Mouse (Mus musculus) adrenal gland, postnatal 10 days (tissue): ENCODE data around the gene Rusc2. TPM values are rescaled to one million over a fixed set of nuclear protein-coding genes. Genes with fewer than 3 reads are reported as not detected.

Experiments
- DNase-seq: peaks from one replicate; pipeline ENCODE4 v3.0.0; 2021; ENCODE audit warnings: mixed read lengths
- long read RNA-seq, 2 experiments: library from polyadenylated mRNA; stranded (forward); transcript quantifications; one replicate each; pipeline ENCODE4 v2.0.0; 2021
- total RNA-seq, 2 experiments: library from RNA; stranded (reverse); gene quantifications; 2 replicates each; pipeline ENCODE4 v1.2.3; 2021

Rusc2 gene
- total RNA-seq = 10 to 100 TPM; 29.9 to 32.1 TPM
- long read RNA-seq, experiment 1, full-length matches to known transcripts = 1 of 33 reads
- long read RNA-seq, experiment 1, partial matches to known transcripts = 25 of 33 reads
- long read RNA-seq, experiment 1, other reads (novel, unspliced or antisense) = 7 of 33 reads
- long read RNA-seq, experiment 2, full-length matches to known transcripts = 5 of 23 reads
- long read RNA-seq, experiment 2, partial matches to known transcripts = 16 of 23 reads
- long read RNA-seq, experiment 2, other reads (novel, unspliced or antisense) = 2 of 23 reads

DNA sequence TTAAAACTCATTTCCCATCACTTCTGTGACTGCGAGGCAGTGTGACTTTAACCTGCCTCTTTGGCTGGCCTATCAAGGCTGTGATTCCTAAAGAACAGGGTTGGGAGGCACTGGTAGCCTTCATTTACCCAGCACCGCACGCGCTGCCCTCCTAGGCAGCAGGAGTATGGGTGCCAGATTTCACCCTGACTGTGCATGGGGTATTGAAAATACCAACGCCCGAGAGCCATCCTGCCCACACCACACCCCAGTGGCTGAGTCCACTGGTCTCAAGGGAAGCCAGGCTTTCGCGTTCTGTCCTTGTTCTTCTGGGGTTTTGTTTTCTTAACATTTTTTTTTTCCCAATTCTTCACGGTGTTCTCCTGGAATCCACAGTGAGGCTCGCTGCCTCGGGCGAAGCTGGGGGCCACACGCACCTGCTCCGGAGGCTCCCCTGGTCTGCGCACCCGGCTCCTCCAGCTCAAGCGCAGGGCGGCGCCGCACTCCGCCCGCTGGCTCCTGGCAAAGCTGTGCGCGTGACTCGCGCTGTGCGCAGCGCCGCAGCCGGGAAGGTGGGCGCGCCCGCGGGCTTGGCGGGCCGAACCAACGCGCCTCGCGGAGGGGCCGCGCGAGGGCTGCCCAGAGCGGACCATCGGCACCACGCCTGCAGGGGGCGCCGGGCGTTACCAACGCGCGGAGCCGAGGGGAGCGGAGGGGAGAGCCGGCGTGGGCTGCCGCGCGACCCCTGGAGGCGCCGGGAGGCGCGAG lies at the start of gene Rusc2:
TSS of gene Rusc2 (plus strand) at position 572 of the 747 bp plus-strand sequence.
- DNase-seq = peak; percentile 93

DNA sequence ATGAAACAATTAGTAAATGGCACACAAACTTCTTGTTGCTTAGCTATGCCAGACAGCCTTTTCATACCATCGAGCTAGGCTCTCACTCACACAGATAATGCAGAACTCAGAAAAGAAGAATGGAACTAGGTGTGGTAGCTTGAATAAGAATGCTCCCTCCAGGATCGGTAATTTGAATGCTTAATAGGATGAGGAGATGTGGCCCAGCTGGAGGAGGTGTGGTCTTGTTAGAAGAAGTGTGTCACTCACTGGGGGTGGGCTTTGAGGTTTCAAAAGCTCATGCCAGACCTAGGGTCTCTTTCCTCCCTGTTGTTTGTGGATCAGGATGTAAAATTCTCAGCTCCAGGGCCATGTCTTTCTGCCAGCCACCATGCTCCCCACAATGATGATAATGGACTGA lies 47.0 kb upstream of the Rusc2 start:
- DNase-seq = no peak

DNA sequence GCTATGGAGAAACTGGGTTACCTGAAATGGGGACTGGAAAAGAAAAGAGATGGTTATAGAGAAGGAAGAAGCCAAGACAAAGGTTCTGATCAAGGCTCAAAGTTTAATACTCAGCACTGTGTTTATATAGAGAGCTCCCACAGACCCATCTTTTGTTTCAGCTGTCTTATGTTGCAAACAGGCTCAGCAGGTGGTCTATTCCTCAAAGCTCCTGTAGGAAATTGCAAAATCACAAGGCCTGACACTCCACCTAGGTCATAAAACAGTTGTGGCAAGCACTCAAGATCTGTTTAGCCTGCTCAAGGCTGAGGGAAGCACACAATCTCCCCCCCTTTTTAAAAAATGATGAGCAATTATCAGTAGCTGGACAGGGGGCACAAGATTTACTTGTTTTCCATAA lies 45.6 kb upstream of the Rusc2 start:
- DNase-seq = no peak

DNA sequence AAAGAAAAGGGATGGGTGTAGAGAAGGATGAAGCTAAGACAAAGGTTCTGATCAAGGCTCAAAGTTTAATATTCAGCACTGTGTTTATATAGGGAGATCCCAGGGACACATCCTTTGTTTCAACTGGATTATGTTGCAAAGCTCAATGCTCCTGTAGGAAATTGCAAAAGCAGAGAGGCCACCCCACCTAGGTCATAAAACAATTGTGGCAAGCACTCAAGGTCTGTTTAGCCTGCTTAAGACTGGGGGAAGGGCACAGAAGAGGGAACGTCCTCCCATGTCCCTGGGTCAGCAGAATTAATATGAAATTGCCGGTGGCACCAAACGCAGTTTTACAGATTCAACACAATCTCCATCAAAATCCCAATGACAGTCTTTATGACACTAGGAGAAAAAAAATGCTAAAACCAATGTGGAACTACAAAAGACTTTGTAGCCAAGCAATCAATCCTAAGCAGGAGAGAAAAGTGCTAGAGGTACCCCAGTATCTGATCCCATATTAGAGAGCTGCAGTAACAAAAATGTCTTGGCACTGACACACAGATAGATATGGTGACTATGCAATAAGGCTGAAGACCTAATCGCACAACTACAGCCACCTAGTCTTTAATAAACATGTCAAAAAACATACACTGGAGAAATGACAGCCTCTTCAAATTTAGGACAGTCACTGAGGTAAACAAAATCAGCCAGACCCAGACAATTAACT lies 41.5 kb upstream of the Rusc2 start:
- peak; percentile 6 for DNase-seq

DNA sequence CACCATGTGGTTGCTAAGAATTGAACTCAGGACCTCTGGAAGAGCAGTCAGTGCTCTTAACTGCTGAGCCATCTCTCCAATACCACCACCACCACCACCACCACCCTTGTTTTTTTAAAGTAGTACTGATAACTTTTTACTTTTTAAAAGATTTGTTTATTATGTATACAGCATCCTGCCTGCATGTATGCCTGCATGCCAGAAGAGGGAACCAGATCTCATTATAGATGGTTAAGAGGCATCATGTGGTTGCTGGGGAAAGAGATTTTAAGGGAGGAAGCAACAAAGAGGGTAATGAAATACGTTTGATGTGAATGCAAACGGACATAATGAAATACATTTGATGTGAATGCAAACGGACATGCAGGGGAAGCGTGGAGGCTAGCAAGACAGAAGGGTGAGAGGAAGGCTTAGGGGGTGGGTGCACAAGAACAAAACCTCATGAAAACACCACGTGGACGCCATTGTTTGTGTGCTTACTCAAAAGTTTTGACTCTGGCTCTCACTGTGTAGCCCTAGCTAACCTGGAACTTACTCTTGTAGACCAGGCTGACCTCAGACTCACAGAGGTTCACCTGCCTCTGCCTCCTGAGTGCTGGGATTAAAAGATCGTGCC lies 40.4 kb upstream of the Rusc2 start:
- DNase-seq = no peak

DNA sequence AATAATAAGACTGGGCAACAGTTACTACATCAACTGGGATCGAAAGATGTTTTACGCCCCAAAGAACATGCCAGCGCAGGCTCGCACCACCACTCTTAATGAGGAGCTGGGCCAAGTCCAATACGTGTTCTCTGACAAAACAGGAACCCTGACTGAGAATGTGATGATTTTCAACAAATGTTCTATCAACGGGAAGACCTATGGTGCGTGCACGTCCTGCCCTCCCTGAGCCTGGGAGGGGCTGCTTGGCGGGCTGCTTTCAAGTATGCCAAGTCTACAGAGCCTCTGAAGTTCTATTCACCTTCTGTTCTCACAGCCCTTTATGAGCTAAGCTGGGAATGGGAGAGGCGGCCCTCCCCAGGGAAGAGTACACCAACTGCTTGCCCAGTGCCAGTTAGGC lies 39.3 kb upstream of the Rusc2 start:
- DNase-seq = no peak

DNA sequence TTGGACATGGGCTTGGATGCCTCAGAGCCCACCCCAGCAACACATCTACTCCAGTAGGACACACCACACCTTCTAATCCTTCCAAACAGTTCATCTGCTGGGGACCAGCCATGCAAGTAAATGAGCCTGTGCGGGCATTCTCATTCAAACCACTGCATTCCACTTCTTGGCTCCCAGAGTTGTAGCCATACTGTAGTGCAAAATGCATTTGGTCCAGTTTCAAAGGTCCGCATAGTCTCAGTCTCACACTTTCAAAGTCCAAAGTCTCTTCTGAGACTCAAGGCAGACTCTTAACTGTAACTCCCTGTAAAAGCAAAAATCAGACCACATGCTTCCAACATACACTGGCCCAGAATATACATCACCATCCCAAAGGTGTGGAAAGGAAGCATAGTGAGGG lies 36.8 kb upstream of the Rusc2 start:
- no peak for DNase-seq

DNA sequence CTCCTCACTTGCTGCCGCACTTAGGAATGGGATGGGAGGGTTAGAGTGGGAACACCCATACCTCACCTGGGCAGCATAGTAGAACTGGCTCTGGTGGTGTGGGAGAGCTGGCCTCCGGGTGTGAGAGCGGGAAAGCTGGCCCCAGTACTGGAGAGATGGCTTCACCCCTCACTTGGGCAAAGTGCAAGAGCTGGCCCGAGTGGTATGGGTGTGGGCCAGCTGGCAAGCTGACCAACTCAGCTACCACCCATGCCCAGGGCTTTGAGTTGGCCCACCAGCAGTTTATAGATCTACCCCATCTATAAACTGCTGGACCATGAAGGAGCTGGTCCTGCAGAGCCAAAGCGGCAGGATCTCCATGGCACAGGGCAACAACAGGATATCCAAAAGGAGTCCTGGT lies 32.6 kb upstream of the Rusc2 start:
- no peak for DNase-seq

DNA sequence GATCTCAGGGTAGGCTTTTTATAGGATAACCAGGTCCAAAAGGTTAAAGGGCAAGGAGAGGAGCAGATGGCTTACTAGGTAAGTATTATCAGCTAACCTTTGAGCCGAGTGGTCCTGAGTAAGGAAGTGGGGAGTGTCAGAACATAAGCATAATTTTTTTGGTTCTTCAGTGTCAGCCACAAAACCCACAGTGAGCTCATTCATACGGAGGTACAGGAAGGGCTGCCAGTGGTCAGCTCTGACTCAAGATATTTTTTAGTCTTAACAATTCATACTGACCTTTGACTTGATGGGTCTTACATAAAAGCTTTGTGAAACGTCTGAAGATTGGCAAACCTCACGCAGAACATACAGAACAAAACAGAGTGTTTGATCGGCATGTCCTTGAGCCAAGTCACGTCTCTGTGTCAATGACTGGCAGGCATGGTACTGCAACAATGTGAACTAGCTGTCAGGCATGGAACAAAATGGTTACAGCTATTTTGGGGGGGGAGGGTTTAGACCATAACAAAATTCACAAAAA lies 31.7 kb upstream of the Rusc2 start:
- no peak for DNase-seq

DNA sequence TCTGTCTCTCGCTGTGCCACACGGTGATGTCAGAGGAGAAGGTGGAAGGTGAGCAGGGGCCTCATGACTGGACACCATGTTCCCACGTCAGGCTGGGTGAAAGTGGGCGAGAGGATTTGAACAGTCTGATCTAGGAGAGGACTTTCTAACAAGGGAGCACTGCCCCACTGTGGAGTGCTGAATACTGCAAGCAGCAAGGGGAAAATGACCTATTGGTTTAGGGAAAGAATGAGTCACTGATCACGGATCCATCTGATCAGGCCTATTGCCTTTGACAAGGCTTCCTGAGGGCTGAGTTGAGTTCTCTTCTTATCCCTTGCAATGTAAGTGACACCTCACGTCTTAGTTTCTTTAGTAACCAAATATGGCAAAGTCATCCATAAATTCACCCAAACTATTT lies 28.1 kb upstream of the Rusc2 start:
- DNase-seq = no peak

DNA sequence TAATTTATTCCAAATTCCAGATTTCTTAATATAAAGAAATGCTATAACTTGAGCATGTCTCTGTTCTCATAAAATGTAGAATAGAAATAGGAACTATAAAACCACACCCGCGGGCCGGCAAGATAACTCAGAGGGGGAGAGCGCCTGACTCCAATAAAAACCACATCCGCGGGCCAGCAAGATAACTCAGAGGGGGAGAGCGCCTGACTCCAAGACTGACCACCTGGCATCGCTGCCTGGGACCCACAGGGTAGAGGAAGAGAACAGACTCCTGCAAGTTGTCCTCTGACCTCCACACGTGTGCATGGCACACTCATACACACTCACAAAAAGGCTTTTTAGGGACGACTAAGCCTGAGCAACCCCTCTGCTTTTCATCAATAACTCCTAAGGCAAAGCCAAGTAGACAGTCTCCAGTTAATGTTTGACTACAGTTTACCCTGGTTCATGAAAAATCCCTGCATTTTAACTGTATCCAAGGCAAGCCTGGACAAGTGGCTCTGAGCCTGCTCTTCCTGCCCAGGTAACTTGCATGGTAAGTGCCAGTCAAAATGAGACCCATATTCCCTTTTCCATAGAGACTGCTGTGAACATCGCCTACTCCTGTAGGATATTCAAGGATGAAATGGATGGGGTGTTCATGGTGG lies 16.7 kb upstream of the Rusc2 start:
- DNase-seq = no peak

DNA sequence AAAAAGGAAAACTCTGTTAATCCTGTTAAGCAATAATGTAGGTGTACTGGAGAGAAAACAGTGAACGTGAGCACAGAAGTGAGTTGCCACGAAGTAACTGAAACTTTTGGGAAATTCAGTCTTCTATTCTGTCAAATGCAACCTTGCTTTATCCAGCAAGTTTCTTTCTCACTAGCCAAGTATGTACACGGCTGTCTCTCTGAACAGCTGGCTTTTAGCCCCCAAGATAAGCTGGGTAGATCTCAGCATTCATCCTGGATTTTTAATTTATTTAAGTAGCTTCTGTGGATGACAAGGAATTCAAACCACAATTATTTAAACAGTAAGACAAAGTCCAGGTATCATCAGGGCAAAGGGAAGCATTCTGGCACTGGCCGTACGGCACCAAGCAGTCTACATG lies 14.5 kb upstream of the Rusc2 start:
- DNase-seq = no peak

DNA sequence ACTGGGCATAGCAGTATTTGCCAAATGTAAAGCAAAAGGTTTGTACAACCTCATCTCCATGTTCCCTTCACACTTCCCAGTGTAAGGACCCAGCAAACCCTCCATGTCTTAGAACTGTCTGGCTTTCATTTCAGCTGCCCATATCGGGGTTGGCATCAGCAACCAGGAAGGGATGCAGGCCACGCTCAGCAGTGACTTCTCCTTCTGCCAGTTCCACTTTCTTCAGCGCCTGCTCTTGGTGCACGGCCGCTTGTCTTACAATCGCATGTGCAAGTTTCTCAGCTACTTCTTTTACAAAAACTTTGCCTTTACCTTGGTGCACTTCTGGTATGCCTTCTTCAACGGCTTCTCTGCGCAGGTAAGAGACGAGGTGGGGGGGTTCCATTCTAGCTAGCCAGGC lies 14.0 kb upstream of the Rusc2 start:
- no peak for DNase-seq

DNA sequence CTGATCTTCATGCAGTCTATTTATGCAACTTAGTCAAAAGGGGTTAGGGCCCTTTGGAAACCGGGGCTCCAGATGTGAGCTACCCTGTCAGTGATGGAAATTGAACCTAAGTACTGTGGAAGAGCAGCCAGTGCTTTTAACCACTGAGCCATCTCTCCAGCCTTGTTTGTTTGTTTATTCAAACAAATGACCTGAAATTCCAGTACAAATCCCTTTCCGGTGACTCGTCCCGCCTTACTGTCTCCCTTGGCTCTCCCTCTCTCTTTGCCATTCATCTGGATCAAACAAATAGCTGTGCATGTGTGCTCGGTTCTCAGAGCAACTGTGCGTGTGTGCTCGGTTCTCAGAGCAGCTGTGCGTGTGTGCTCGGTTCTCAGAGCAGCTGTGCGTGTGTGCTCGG lies 10.4 kb upstream of the Rusc2 start:
- no peak for DNase-seq

DNA sequence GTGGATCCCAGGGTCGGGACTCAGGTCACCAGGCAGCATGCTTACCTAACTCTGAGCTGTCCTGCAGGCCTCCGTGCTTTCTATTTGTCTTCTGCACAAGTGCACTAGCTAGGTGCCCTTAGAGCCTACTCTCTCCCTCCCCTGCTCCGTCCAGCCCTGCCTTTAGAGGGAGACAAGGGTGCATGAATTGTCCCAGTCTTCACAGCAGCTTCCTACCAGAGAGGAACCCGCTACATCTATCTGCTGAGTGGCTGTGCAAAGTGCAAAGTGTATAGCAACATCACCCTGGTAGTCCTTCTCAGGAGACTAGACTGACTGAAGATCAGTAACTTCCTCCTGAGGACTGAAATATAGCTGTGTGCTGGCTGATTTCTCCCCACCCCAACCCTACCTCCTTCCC lies 9.6 kb upstream of the Rusc2 start:
- DNase-seq = no peak

DNA sequence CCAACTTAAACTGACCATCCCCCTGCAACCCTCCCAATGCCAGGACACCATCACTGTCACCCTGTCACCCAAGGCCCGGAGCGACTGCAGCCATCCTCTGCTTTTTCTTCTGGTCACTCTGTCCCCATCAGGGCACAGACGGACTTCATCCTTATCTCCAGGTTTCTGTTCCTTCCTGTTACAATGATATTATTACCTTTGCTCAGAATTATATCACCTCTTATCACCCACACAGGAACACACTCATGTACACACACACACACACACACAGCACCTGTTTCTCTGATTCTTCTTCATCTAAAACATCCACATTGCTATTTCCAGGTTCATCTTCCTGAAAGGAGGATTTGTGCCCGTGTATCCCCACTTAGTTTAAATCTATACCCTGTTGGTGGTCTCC lies 7.5 kb upstream of the Rusc2 start:
- no peak for DNase-seq

DNA sequence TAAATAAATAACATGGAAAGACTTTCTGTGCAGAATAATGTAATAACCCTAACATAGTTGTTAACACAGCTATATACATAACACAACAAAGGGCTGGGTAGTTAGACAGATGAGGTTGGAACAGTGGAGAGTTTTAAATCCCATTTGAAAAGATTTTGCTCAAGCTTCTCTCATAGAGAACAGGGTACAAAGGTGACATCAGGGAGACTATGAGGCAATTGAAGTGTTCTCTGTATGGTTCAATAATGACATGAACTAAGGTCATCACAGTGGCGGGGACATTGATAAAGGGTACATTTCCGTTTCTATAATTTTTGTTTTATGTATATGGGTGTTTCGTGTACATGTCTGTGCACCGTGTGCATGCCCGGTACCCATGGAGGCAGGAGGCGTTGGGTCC lies 2.2 kb upstream of the Rusc2 start:
- DNase-seq = no peak

DNA sequence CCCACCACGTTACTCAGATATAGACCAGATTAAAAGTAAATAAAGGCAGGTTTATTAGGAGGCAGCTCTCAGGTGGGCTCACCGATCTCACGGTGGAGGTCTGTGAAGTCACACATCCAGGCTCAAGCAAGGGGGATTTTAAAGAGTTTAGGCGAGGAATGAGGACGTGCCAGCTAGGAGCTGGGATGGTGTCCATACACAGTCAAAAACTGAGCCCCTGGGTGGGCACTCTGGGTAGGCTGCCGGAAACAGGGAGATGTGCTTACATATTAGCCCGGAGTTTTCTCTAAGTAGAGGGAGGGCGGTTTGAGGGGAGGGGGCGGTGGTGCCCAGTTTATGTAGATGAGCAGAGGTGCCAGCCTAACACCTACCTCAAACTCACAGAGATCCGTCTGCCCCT lies 828 bp upstream of the Rusc2 start:
- DNase-seq = no peak

DNA sequence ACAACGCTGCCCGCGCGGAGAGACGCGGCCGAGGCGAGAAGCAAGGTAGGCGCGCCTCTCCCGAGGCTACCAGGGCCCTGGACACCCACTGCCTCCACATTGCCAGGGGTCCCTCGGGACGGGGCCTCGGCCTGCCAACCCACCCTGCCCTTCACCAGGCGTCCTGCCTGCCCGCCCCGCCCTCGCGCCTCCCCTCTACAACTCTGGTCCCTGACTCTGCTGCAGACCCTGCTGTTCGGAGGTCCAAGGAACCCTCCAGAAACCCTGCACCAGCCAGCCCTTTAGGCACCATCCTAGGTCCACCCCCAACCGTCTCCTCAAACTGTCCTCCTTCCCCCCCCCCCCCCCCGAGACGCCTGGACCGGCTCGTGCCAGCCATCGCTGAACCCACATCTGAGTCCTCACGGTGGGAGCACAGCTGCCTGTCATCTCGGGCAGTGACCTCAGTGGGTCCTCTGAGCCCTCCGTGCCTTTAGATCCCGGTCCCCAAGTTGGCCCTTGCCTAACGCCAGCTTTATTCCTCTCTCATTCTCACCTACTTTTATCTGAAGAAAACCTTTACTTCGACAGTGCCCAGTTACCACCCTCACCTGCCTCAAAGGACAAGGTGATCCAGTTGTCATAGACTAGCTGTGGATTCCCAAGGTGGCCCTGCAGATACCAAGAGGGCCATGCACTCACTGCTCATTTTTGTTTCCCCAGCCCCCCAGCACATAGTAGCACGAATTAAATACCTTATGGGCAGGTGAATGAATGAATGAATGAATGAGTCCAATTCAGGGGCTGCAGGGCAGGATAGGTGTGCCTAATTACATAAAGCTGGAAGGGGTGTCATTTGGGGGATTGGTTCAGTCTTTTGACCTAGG lies 609 bp downstream of the Rusc2 start:
- DNase-seq = no peak

DNA sequence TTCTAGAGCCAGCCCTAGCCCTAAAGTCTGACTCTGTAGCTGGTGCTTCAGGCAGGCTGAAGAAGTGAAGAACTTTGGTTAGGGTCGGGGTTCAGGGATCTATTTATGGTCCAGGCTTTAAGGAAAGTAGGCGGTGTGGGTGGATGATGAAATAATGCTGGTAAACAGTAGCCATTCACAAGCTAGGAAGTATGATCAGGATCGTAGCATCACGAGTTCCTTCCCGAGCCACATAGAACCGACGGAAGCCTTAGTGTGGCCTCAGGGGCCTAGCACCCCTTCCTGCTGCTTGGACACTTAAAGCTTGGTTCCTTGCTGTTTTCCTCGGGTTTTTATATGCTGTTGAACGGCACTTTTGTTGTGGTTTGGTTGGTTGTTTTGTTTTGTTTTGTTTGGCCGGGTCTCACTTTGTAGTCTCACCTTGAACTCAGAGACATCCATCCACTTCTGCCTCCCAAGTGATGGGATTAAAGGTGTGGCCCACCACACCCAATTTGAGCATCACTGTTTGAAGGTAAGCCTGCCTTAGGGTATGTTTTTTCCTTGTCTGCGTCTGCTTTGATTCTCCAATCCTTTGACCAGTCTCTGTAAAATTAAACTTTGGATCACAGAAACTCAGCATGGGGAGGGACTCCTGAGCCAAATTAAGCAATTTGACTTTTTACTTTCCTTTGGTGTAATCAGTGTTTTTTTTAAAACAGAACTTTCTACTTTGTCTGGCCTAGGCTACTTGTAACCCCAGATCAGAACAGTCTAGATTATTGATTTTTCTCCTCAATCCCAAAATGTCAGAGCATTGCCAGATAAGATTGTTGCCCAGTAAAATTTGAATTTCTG lies 1.7 kb downstream of the Rusc2 start:
- no peak for DNase-seq
